Mouse (Mus musculus) layer of hippocampus, adult 8-10 months (tissue): ENCODE measurements around the gene Dhrs13. TPM values are rescaled to one million over a fixed set of nuclear protein-coding genes. Genes with fewer than 3 reads are reported as not detected.
"Not testable (repeated sequence)": the region's sequence is repeated elsewhere in the genome, so short reads cannot be mapped to it uniquely, and the experiment has no call there.

Experiments
- DNase-seq, 2 experiments: peaks; one replicate each; pipeline ENCODE4 v3.0.0; 2022; ENCODE audit warnings: low spot score in 2 of 2
- total RNA-seq, 4 experiments: library from RNA; stranded (reverse); gene quantifications; 2 replicates each; pipeline ENCODE4 v1.2.4; 2022

Gene Dhrs13
- total RNA-seq, 4 experiments from 2014 or later, result 4.0 to 5.2 (median 4.8) TPM

DNA sequence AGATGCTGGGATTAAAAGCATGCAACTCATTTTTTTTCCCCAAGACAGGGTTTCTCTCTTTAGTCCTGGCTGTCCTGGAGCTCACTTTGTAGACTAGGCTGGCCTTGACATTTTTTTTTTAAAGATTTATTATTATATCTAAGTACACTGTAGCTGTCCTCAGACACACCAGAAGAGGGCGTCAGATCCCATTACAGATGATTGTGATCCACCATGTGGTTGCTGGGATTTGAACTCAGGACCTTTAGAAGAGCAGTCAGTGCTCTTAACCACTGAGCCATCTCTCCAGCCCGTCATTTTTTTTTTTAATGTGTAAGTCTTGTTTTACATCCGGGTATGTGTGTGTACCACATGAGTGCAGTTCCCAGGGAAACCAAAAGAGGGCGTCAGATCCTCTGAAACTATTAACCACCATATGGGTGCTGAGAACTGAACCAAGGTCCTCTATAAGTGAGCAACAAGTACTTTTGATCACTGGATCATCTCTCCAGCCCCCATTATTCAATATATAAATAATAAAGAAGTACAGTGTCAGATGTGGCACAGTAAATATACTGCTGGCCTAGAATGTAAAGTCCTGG, 10.3 kb downstream of the Dhrs13 start:
- DNase-seq, result not testable (repeated sequence)

- no peak for DNase-seq
Observed at GRCm38 (mm10) chr11:78044758-78045251, 12.7 kb downstream of the Dhrs13 start.

- DNase-seq, result not testable (repeated sequence)
Observed at GRCm38 (mm10) chr11:78048637-78049036, 16.6 kb downstream of the Dhrs13 start.

GRCm38 (mm10) chr11:78053078-78053477, 21.0 kb downstream of the Dhrs13 start:
- DNase-seq, result no peak

GRCm38 (mm10) chr11:78056946-78057345, 24.9 kb downstream of the Dhrs13 start:
- no peak for DNase-seq

GRCm38 (mm10) chr11:78059833-78060757, 28.0 kb downstream of the Dhrs13 start:
- DNase-seq, result peak; percentile 45 to 68

- no peak for DNase-seq
Observed at GRCm38 (mm10) chr11:78062563-78062962, 30.5 kb downstream of the Dhrs13 start.

GRCm38 (mm10) chr11:78065906-78066305, 33.8 kb downstream of the Dhrs13 start:
- no peak for DNase-seq

- no peak for DNase-seq
Observed at GRCm38 (mm10) chr11:78066641-78067040, 34.6 kb downstream of the Dhrs13 start.

DNA sequence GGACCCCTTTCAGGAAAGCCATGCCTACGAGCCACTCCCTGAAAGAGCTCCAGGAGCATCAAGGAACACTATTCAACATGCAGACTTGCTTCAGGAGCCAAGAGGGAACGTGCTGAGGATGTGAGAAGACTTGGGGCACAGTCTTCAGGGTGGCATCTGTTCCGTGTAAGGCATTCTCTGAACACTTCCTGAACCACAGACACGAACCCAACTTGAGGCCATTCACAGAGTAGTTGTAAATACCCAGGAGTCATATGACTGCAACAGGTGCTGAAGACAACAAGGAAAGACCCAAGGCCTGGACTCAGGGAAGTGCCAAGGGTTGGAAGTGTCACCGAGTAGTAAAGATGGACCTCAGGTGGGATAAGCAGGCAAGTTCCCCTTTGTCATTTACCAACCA, 35.5 kb downstream of the Dhrs13 start:
- no peak for DNase-seq

GRCm38 (mm10) chr11:78069130-78069529, 37.0 kb downstream of the Dhrs13 start:
- DNase-seq, result no peak

GRCm38 (mm10) chr11:78069646-78070045, 37.6 kb downstream of the Dhrs13 start:
- DNase-seq, result no peak

DNA sequence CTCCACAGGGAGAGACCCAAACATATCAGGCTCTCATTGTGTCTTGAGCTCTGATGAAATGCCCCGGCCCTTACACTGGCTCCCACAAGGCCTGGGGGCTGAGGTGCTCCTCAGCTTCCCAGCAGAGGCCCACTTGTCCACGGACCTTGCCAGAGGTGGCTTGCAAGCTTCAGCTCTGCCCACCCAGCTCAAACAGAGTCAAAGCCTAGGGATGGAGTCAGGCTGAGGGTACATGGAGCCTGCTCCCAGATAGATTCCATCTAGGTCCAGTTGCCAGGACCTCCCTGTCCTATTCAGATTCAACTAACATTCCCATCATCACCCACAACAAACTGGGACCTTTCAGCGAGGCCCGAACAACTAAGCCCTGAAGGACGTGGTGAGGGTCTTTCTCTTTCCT, 39.9 kb downstream of the Dhrs13 start:
- no peak for DNase-seq

DNA sequence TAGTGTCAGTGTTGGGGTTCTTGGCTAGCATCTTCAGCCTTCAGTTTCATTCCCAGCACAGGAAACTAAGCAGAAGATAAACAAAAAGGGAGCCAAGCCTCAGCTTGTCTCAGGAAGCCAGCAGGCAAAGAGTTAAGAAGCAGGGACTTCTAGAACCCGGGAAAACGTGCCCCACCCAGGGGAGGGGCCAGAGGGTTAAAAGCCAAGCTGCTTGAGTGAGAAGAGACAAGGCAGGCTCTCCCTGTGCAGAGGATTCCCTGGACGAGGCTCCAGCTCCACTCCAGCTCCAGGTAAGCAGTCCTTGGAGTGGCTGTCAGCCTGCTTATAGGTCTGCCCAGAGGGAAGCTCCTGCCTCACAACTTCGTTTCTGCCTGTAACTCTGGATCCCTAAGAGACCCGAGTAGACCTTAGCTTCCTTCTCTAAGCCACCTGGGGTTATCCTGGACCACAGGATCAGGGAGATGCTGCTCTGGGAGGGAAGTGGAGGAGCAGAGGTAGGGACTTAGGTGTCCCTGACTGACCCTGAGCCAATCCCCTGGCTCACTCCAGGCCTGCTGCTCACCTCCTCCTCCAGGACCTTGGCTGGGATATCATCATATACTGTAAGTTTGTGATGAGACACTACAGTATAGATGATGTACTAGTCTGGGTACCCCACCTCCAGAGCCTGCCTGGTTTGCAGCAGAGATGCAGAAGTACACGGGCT, 40.5 kb downstream of the Dhrs13 start:
- no peak for DNase-seq

DNA sequence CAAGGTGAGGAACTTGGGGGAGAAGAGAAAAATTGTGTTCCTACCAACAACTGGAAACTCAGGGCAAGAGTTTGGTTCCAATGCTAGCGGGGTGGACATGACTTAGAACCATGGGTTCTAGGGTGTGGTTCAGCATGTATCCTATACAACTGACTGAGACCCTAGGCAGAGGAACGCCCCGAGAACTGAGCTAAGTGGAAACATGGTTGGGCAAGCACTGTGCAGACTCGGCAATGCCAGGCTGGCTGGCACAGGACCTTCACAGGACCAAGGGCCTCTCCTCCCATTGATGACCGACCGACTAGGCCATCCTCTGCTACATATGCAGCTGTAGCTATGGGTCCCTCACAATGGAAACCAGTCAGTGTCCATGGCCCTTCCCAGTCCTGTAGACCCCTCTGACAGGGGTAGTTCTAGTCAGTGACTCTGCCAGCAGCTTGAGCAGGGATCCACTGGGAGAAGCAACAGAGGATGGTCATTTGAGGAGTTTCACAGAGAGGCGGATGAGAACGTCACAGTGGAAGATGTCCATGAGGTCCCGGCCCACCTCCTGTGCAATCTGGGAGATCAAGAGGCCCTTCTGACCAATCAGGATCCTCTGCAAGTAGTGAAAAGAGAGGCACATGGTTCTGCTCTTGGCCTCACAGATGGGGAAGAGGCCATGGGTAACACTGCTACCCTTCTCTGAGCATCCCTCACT, 41.6 kb downstream of the Dhrs13 start:
- DNase-seq, result no peak

DNA sequence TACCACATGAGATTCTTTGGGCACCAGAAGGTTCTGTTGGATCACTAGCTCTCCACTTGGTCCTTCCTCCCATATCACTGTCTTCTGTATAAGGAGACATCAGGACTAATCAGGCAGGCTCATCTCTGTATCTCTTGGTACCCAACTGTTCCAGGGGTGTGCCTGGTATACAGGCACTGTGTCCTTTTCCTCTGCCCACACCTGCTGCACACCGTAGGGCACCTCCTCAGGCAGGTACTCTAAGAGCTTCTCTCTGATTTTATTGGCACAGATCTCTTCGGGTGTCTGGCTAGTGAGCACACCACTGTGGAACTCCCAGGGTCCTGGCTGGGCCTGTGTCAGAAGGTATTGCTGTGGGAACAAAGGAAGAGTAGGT, 42.2 kb downstream of the Dhrs13 start:
- no peak for DNase-seq

DNA sequence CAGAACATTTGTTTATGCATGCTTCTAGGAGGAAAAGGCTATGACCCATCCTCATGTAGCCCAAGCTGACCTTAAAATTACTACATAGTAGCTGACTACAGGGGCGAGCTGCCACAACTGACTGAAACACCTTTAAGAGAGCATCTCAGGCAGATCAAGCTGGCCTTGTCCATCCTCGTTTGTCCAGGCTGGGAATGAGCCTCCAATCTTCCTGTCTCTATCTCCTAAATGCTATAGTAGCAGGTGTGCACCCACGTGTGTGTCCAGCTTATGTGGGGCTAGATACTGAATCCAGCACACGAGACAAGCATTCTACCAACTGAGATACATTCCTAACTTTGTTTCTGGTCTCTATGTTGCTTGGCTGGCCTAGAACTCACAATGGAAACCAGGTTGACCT, 42.6 kb downstream of the Dhrs13 start:
- DNase-seq, result no peak

- peak; percentile 71 to 81 for DNase-seq
Observed at GRCm38 (mm10) chr11:78079961-78080921, 48.2 kb downstream of the Dhrs13 start, which contains the start of gene Eral1. TSS of gene Eral1 (minus strand) at chr11:78080383.

- no peak for DNase-seq
Observed at GRCm38 (mm10) chr11:78083595-78083994, 51.5 kb downstream of the Dhrs13 start.

DNA sequence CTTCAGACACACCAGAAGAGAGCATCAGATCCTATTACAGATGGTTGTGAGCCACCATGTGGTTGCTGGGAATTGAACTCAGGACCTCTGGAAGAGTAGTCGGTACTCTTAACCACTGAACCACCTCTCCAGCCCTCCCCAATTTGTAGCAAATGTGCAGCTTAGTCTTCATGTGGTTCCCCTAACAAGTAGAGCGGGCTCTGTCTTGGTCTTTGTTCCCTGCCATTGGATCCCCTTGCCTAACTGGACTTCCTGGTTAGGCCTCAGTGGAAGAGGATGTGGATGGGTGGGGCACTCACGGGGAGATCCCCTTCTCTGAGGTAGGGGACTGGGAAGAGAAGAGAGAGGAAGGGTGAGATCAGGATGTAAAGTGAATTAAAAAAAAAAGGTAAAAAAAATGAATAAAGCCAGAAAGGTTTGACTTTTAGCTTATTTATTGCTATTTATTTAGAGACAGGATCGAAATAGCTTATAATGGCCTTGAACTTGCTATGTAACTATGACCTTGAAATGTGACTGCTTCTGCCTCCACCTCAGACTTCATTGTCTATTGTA, 54.9 kb downstream of the Dhrs13 start:
- no peak for DNase-seq
